Mouse (Mus musculus): ENCODE measurements around the gene Rad51b. TPM values are rescaled to one million over a fixed set of nuclear protein-coding genes. Genes with fewer than 3 reads are reported as not detected.

Gene Rad51b
- total and polyA plus RNA-seq, 3 experiments = 1.6 to 45.5 (median 22.0) TPM

GRCm38 (mm10) chr12:79338791-79339190 lies 41.7 kb downstream of the Rad51b start:
- Histone ChIP-seq H3K9me3 (replicated peaks) (peaks cover 9% of the 10 kb centered on the region), H3K4me1 (ENCODE audit: insufficient read depth, low read depth, low read length) (no peaks in the 10 kb centered on the region), H3K36me3 (replicated peaks) (peaks cover 55% of the 10 kb centered on the region), H3K27me3 (ENCODE audit: insufficient read depth, low read length) (no peaks in the 10 kb centered on the region), H3K4me3 (ENCODE audit: low read depth, low read length) (no peak overlapping the region)
- TF ChIP-seq POLR2AphosphoS5 (IDR thresholded peaks at IDR 0.05; ENCODE audit: insufficient replicate concordance, low read depth, low read length) = no peak
- TF ChIP-seq CTCF (IDR thresholded peaks at IDR 0.05; ENCODE audit: low read depth, low read length) = no peak
- TF ChIP-seq GATA1 (IDR thresholded peaks at IDR 0.05; ENCODE audit: borderline replicate concordance, low read length) = no peak
- TF ChIP-seq TAL1 (conservative IDR thresholded peaks at IDR 0.05; ENCODE audit: low read depth, low read length) = no peak
- no peak for TF ChIP-seq GATA2 (IDR thresholded peaks at IDR 0.05; ENCODE audit: borderline replicate concordance, low read depth, low read length)
- ATAC-seq (ENCODE audit: extremely low read depth, insufficient number of reproducible peaks, low FRiP score, poor library complexity, severe bottlenecking) = no peak
- DNase-seq (ENCODE audit: low spot score) = no peak

GRCm38 (mm10) chr12:79340513-79340912 lies 43.4 kb downstream of the Rad51b start:
- Histone ChIP-seq H3K36me3 (replicated peaks) (peaks cover 44% of the 10 kb centered on the region), H3K9me3 (replicated peaks) (no peaks in the 10 kb centered on the region), H3K4me3 (ENCODE audit: low read depth, low read length) (no peak overlapping the region), H3K4me1 (ENCODE audit: insufficient read depth, low read depth, low read length) (no peaks in the 10 kb centered on the region), H3K27me3 (ENCODE audit: insufficient read depth, low read length) (no peaks in the 10 kb centered on the region)
- TF ChIP-seq GATA1 (IDR thresholded peaks at IDR 0.05; ENCODE audit: borderline replicate concordance, low read length) = no peak
- no peak for TF ChIP-seq POLR2AphosphoS5 (IDR thresholded peaks at IDR 0.05; ENCODE audit: insufficient replicate concordance, low read depth, low read length)
- no peak for TF ChIP-seq GATA2 (IDR thresholded peaks at IDR 0.05; ENCODE audit: borderline replicate concordance, low read depth, low read length)
- TF ChIP-seq TAL1 (conservative IDR thresholded peaks at IDR 0.05; ENCODE audit: low read depth, low read length) = no peak
- no peak for TF ChIP-seq CTCF (IDR thresholded peaks at IDR 0.05; ENCODE audit: low read depth, low read length)
- ATAC-seq (ENCODE audit: extremely low read depth, insufficient number of reproducible peaks, low FRiP score, poor library complexity, severe bottlenecking) (no peak), DNase-seq (ENCODE audit: low spot score) (no peak)

GRCm38 (mm10) chr12:79341291-79341845 lies 44.3 kb downstream of the Rad51b start:
- H3K9me3 ChIP-seq (replicated peaks) = no peaks in the 10 kb centered on the region
- ATAC-seq (ENCODE audit: extremely low read depth, insufficient number of reproducible peaks, low FRiP score, poor library complexity, severe bottlenecking) = no peak
- no peak overlapping the region for H3K4me3 ChIP-seq (ENCODE audit: low read depth, low read length)
- no peak for DNase-seq (ENCODE audit: low spot score)
- no peaks in the 10 kb centered on the region for H3K4me1 ChIP-seq (ENCODE audit: insufficient read depth, low read depth, low read length)
- H3K27me3 ChIP-seq (ENCODE audit: insufficient read depth, low read length) = no peaks in the 10 kb centered on the region
- peaks cover 48% of the 10 kb centered on the region for H3K36me3 ChIP-seq (replicated peaks)
- TF ChIP-seq TAL1 (conservative IDR thresholded peaks at IDR 0.05; ENCODE audit: low read depth, low read length) (no peak), GATA2 (IDR thresholded peaks at IDR 0.05; ENCODE audit: borderline replicate concordance, low read depth, low read length) (no peak), GATA1 (IDR thresholded peaks at IDR 0.05; ENCODE audit: borderline replicate concordance, low read length) (no peak), POLR2AphosphoS5 (IDR thresholded peaks at IDR 0.05; ENCODE audit: insufficient replicate concordance, low read depth, low read length) (no peak), CTCF (IDR thresholded peaks at IDR 0.05; ENCODE audit: low read depth, low read length) (no peak)

- Histone ChIP-seq H3K36me3 (replicated peaks) (peaks cover 43% of the 10 kb centered on the region), H3K9me3 (replicated peaks) (no peaks in the 10 kb centered on the region), H3K27me3 (ENCODE audit: insufficient read depth, low read length) (no peaks in the 10 kb centered on the region), H3K4me1 (ENCODE audit: insufficient read depth, low read depth, low read length) (peaks cover 6% of the 10 kb centered on the region), H3K4me3 (ENCODE audit: low read depth, low read length) (no peak overlapping the region)
- DNase-seq (ENCODE audit: low spot score) = no peak
- TF ChIP-seq GATA1 (IDR thresholded peaks at IDR 0.05; ENCODE audit: borderline replicate concordance, low read length) (no peak), CTCF (IDR thresholded peaks at IDR 0.05; ENCODE audit: low read depth, low read length) (no peak), POLR2AphosphoS5 (IDR thresholded peaks at IDR 0.05; ENCODE audit: insufficient replicate concordance, low read depth, low read length) (no peak), GATA2 (IDR thresholded peaks at IDR 0.05; ENCODE audit: borderline replicate concordance, low read depth, low read length) (no peak), TAL1 (conservative IDR thresholded peaks at IDR 0.05; ENCODE audit: low read depth, low read length) (no peak)
- no peak for ATAC-seq (ENCODE audit: extremely low read depth, insufficient number of reproducible peaks, low FRiP score, poor library complexity, severe bottlenecking)
Measured at GRCm38 (mm10) chr12:79346198-79346733, 49.2 kb downstream of the Rad51b start.

GRCm38 (mm10) chr12:79347643-79348042 lies 50.6 kb downstream of the Rad51b start:
- TF ChIP-seq CTCF (IDR thresholded peaks at IDR 0.05; ENCODE audit: low read depth, low read length) (peak; percentile 77), GATA1 (IDR thresholded peaks at IDR 0.05; ENCODE audit: borderline replicate concordance, low read length) (no peak)
- ATAC-seq (ENCODE audit: extremely low read depth, insufficient number of reproducible peaks, low FRiP score, poor library complexity, severe bottlenecking) = no peak
- peak; percentile 44 for DNase-seq (ENCODE audit: low spot score)
- Histone ChIP-seq H3K27me3 (ENCODE audit: insufficient read depth, low read length) (no peaks in the 10 kb centered on the region), H3K4me3 (ENCODE audit: low read depth, low read length) (no peak overlapping the region), H3K9me3 (replicated peaks) (no peaks in the 10 kb centered on the region), H3K4me1 (ENCODE audit: insufficient read depth, low read depth, low read length) (peaks cover 19% of the 10 kb centered on the region), H3K36me3 (replicated peaks) (peaks cover 38% of the 10 kb centered on the region)

- no peak for DNase-seq (ENCODE audit: low spot score)
- H3K36me3 ChIP-seq (replicated peaks) = peaks cover 29% of the 10 kb centered on the region
- no peak overlapping the region for H3K4me3 ChIP-seq (ENCODE audit: low read depth, low read length)
- no peaks in the 10 kb centered on the region for H3K9me3 ChIP-seq (replicated peaks)
- H3K4me1 ChIP-seq (ENCODE audit: insufficient read depth, low read depth, low read length) = peaks cover 47% of the 10 kb centered on the region
- no peaks in the 10 kb centered on the region for H3K27me3 ChIP-seq (ENCODE audit: insufficient read depth, low read length)
- no peak for ATAC-seq (ENCODE audit: extremely low read depth, insufficient number of reproducible peaks, low FRiP score, poor library complexity, severe bottlenecking)
- TF ChIP-seq POLR2AphosphoS5 (IDR thresholded peaks at IDR 0.05; ENCODE audit: insufficient replicate concordance, low read depth, low read length) (no peak), GATA2 (IDR thresholded peaks at IDR 0.05; ENCODE audit: borderline replicate concordance, low read depth, low read length) (no peak), CTCF (IDR thresholded peaks at IDR 0.05; ENCODE audit: low read depth, low read length) (no peak), TAL1 (conservative IDR thresholded peaks at IDR 0.05; ENCODE audit: low read depth, low read length) (no peak), GATA1 (IDR thresholded peaks at IDR 0.05; ENCODE audit: borderline replicate concordance, low read length) (no peak)
Measured at GRCm38 (mm10) chr12:79351461-79351860, 54.4 kb downstream of the Rad51b start.
